Mouse (Mus musculus) ES-Bruce4 (cell line): Measurements from ENCODE around the gene Ccdc13.

Experiments
- CTCF ChIP-seq: IDR thresholded peaks from one replicate; pipeline ENCODE4 v1.8.1; 2011; ENCODE audit warnings: low read depth, low read length
- EP300 ChIP-seq: IDR thresholded peaks from 2 replicates; pipeline ENCODE4 v1.6.1; 2011; ENCODE audit warnings: low read depth, low read length; ENCODE audit not compliant: insufficient read depth
- POLR2A ChIP-seq: IDR thresholded peaks from one replicate; pipeline ENCODE4 v1.8.1; 2011; ENCODE audit warnings: low read length; ENCODE audit not compliant: insufficient read depth

- TF ChIP-seq CTCF: no peak
- TF ChIP-seq EP300: no peak
- TF ChIP-seq POLR2A: no peak
Measured at GRCm38 (mm10) chr9:121838829-121839621, at the start of gene Ccdc13.
